Mouse (Mus musculus): ENCODE measurements around the gene Awat2.

- TF ChIP-seq CTCF (IDR thresholded peaks at IDR 0.05; ENCODE audit: insufficient read depth, low read length): no peak
- no peak for TF ChIP-seq POLR2A (IDR thresholded peaks at IDR 0.05; ENCODE audit: borderline replicate concordance, extremely low read depth, low read depth, low read length)
Observed at GRCm38 (mm10) chrX:100409245-100409644, 33.3 kb downstream of the Awat2 start.

All from lung, adult 2 months (tissue).